Mouse (Mus musculus) ZHBTc4 (cell line): ENCODE measurements around the gene Gimap5.

ENCODE experiments used
- DNase-seq: peaks from one replicate; pipeline ENCODE4 v3.0.0-alpha.2; 2011; ENCODE audit warnings: low read depth, low spot score

Gene Gimap5

GRCm38 (mm10) chr6:48739780-48740055 is 6.3 kb upstream of the Gimap5 start:
- DNase-seq, result no peak

DNA sequence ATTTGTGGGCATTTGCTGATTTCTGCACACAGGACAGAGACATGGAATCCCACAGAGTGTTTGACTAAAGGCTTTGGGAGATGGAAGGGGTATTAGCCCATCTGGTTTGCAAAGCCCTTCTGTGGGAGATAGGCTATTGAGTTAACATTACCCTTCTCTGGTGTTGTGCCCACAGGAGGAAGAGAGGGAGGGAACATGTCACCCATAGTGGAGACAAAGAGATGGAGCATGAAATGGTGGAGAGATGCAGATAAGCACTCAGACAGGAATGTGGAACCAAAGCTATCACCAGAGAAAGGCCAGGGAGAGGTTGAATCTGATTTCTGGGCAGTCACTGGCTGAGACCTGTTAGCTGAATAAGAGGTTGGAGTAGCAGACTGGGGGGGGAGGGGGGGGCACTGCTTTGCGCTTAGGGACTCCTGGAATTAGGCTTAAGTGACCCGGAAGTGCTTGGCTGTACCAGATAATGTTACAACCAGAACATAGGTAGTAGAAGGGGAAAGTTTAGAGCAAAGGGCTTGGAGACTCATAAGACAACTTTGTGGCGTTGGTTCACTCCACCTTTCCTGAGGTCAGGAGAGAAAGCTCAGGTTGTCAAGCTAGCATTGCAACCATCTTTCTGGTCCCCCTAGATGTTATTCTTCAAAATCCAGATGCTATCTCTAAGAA is 5.4 kb upstream of the Gimap5 start:
- DNase-seq, result no peak

GRCm38 (mm10) chr6:48741273-48741672 is 4.7 kb upstream of the Gimap5 start:
- DNase-seq, result peak; percentile 42

DNA sequence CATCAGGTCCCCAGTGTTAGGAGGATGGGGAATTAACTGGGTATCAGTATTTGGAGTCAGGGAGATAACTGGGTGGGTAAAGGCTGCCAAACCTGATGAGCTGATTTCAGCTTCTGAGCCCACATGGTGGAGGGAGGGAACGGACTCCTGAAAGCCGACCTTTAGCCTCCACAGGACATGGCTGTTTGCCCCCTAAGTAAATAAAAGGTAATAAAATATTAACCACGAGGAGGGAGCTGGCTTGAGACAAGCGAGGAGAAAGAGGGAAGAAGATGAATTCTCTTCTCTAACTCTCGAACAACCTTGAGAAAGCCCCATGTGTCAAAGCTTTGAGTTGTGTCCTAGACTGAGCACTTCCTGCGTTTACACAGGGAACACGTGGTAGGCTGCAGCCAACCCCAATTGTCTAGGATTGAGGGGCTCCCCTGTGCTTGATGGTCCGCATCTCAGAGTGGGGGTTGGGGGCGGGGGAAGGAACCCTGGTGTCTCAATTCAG is 4.2 kb upstream of the Gimap5 start:
- DNase-seq, result no peak

DNA sequence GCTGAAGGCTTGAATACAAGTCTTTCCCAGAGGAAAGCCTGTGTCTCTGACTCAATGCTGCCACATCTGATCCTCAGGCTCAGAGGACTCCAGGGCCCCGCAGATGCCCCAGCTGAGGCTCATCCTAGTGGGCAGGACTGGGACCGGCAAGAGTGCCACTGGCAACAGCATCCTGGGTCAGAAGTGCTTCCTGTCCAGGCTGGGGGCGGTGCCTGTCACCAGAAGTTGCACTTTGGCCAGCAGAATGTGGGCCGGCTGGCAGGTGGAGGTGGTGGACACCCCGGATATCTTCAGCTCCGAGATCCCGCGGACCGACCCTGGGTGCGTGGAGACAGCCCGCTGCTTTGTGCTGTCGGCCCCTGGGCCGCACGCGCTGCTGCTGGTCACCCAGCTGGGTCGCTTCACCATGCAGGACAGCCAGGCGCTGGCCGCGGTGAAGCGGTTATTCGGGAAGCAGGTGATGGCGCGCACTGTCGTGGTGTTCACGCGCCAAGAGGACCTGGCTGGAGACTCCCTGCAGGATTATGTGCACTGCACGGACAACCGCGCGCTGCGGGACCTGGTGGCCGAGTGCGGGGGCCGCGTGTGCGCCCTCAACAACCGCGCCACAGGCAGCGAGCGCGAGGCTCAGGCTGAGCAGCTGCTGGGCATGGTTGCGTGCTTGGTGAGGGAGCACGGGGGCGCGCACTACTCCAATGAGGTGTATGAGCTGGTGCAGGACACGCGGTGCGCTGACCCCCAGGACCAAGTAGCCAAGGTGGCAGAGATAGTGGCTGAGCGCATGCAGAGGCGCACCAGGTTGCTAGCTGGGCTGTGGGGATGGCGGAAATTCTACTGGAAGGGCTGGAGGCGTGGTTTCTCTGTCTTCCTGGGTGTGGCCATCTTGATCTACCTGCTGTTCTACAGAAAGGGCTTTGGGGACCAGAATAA is 3.3 kb upstream of the Gimap5 start:
- peak; percentile 52 for DNase-seq

GRCm38 (mm10) chr6:48745490-48745889 is 507 bp upstream of the Gimap5 start:
- no peak for DNase-seq

- no peak for DNase-seq
Measured at GRCm38 (mm10) chr6:48747091-48747966, 1.3 kb downstream of the Gimap5 start.

DNA sequence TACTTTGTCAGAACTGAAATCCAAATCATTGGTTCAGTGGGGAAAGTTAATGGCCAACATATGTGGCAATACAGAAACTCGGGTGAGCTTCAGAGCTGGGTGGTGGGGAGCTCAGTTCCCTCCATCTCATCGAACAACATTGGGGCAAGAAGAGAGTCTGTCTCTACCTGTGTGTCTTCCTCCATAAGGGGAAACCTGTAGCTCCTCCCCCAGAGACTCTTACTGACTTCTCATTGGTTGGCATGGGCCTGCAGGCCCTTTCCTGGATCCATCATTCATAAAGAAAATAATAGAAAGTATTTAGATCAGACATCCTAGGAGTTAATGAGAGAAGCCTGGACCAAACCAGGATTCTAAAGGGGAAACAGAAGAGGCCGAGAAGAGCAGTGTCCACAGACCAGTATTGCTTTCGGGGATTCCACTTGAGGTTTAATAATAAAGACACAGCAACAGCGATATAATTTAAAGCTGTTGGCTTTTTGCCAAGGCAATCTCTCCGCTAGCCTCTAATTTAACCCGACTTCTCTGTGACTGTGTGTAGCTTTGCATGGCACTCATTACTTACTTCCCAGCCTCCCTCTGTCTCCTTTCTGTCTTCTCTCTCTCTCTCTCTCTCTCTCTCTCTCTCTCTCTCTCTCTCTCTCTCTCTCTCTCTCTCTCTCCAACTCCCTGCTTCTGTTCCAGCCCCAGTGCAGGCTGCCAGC is 17.7 kb downstream of the Gimap5 start:
- no peak for DNase-seq

DNA sequence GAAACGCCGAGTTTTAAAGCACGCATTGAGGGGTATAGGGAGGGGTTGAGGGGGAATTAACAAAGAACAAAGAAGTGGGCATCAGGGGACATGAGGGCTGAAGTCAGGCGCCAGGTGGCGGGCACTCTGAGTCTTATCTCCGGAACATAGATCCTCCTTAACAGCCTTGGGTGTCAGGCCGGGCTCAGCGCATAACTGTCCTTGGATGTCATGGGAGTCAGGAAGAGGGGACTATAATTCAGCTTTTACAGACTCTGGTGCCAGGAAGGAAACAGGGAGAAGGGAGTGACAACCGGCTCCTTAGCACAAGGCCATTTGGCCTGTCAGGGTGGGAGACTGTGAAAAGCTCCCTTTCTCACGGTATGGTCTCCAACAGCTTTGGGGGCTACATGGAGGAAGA is 18.5 kb downstream of the Gimap5 start:
- DNase-seq, result no peak

DNA sequence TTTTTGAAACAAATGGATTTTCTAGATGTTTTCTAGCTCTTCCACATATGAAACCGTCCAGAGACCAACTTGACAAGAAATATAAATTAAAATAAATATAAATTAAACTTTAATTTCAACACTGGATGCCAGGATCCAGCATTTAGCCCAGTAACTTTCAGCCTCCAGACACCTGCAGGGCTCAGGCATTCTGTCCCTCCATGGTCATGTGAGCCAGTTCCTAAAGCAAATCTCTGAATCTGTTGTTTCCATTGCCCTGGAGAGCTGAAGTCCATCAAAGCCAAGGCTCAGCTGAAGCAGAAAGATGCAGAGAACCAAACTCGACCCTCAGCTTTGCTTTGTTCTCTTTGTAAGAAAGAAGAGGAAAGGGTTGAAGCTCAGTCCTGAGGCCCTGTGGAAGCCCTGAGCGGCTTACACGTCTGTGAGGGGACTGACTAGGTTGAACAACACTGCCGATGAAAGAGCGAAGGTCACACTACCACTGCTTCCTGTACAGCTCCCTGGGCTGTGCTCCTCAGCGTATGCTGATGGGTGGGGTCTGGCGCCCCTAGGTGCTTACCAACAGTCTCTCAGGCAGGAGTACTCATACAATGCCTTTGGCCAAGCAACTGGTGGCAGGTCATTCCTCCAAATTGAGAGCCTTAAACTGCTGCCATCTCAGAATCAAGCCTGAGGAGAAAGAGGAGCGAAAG is 22.3 kb downstream of the Gimap5 start:
- DNase-seq, result peak; percentile 18

- no peak for DNase-seq
Measured at GRCm38 (mm10) chr6:48768933-48769332, 22.9 kb downstream of the Gimap5 start.

DNA sequence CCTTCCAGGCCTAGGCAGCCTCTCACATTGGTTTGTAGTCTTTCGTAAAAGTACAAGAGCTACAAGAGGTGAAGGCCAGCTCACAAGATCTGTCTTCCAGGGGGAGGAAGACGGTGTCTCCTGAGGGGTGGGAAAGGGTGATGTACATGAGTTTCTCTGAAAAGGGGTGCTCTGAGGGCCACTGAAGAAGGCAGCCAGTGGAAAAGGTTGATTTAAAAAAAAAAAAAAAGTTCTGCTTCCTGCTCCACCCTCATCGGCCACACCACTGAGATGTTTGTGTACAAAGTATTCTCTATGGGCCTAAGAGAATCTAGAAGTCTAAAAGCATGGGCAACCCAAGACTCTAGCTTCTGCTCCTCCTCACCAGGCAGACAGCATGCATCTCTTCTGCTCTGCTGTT is 24.7 kb downstream of the Gimap5 start, which contains the start of gene Gimap3:
TSS of gene Gimap3 (minus strand) at position 156 of the 400 bp plus-strand sequence.
- no peak for DNase-seq

GRCm38 (mm10) chr6:48772030-48772429 is 26.0 kb downstream of the Gimap5 start:
- DNase-seq, result peak; percentile 90

GRCm38 (mm10) chr6:48784406-48784805 is 38.4 kb downstream of the Gimap5 start:
- no peak for DNase-seq

DNA sequence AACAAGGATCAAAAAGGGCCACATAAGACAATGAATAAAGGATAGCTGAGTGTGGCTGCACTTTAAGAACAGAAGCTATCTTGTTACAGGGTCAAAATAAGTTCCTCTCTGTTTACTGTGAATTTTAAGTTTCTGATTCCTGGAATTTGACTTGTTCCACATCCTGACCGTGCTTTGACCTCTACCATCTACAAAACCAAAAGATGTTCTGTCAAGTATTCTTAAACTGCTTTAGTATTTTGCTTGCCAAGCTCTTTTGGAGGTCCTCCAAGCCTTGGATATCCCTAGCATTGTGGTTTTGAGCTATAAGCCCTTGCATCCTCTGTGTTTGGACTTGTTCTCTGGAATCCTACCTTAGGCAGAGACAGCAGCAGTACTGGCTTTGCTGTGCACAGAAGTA is 39.2 kb downstream of the Gimap5 start:
- no peak for DNase-seq

- no peak for DNase-seq
Measured at GRCm38 (mm10) chr6:48785601-48786000, 39.6 kb downstream of the Gimap5 start.

GRCm38 (mm10) chr6:48787867-48788266 is 41.9 kb downstream of the Gimap5 start:
- no peak for DNase-seq

- no peak for DNase-seq
Measured at GRCm38 (mm10) chr6:48801897-48802296, 55.9 kb downstream of the Gimap5 start.

DNA sequence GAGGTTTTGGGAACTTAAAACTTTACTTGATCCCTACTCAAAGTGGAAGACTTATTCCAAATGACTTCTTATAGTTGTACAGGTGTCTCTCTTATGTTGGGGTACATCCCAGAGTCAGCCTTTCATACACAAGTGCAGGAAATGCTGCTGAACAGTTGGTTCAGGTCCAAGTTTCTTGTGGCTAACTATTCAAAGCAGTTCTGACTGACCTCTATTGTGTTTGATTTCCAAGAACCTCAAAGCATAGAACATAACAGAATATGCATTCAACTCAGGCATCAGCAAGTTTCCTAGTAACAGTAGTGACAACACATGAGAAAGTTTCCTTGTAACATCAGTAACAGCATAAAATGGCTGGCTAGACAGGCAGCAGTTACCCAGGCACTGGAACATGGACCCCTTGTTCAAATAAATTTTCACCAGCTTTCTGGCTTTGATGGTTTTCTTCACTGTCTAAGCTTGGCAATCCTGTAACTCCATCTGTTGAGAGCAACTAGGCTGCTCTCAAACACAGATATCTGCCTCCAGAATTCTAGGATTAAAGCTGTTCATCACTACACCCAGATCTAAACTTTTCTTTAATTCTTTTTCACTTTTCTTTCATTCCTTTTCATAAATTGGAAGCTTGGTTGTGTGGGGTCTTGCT is 57.5 kb downstream of the Gimap5 start:
- DNase-seq, result no peak
